Mouse (Mus musculus) thymus, adult 2 months (tissue): Measurements from ENCODE around the gene Serinc5.

Source experiments
- CTCF ChIP-seq: fragments of 200-500 bp; IDR thresholded peaks from 2 replicates; pipeline ENCODE4 v1.5.1; 2012; ENCODE audit warnings: mild to moderate bottlenecking, control low read depth, low read length, moderate library complexity, borderline replicate concordance; ENCODE audit not compliant: control insufficient read depth, poor library complexity, insufficient read depth; ENCODE audit errors: extremely low read depth
- POLR2A ChIP-seq: fragments of 200-500 bp; IDR thresholded peaks from 2 replicates; pipeline ENCODE4 v1.6.1; 2012; ENCODE audit warnings: mild to moderate bottlenecking, low read length, control low read depth, moderate library complexity; ENCODE audit not compliant: control insufficient read depth, poor library complexity, insufficient read depth; ENCODE audit errors: extremely low read depth

GRCm38 (mm10) chr13:92733252-92733651 lies 122.4 kb downstream of the Serinc5 start:
- peak; percentile 84; the same call in 1 of the 2 replicates for TF ChIP-seq CTCF
- TF ChIP-seq POLR2A: no peak
